Mouse (Mus musculus): ENCODE results near the gene Zfp36.

The Zfp36 gene

DNA sequence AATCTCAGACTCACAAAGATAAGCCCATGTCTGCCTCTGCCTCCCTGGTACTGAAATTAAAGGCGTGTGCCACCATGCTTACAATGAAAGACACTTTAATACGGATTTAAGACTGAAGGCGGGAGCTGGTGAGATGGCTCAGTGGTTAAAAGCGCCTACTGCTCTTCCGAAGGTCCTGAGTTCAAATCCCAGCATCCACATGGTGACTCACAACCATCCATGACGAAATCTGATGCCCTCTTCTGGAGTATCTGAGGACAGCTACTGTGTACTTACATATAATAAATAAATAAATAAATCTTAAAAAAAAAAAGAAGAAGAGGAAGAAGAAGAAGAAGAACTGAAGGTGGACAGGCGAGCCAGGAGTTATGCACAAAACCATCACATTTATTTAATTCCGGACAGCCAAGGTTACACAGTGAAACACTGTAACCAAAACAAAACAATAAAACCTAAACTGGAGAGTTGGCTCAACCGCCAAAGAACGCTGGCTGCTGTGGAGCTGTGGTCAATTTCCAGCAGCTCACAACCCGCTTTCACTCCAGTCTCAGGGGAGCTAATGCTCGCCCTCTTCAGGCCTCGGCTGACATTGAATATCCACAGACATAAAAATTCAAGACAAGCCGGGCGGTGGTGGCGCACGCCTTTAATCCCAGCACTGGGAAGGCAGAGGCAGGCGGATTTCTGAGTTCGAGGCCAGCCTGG is 40.7 kb downstream of the Zfp36 start:
- in situ Hi-C loops (cut with MboI; ENCODE audit: low sequenced_read_pairs): no loop called here

DNA sequence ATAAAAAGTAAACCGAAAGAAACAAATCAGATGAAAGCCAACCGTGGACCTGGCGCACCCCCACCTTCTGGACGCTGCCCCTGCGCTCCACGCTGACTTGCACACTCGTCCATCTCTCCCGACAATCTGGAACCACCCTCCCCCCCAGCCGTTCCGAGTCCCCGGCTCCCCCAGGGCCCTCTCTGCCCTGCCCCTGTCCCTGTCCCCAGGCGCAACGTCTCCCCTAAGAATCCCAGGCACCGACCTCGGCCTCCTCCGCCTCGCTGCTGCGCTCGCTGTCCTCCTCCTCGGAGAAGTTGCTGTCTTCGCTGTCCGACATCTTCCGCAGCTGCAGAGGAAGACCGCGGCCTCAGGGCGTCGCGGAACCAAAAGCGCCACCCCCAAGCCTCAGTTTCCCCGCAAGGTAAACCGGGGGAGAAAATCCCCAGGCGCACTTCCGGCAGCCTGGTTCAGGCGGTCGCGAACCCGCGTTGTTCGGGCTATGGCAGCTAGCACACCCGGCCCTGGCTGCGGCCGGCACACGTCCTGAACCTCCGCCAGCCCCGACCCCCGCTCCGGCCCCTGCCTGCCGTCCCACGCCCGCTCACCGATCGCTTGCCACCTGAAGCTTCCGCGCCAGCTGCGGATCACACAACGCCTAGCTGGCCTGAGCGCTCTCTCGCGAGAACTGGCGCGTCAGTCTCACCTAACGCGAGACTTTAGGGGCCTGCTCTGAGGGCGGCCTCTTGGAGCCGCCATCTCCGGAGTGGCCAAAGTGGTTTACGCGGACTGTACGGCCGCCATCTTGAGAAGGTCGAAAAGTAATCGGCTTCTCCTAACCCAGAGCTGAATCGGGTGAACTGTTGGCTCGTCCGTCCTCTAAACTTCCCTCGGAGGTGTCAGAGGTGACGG is 41.7 kb downstream of the Zfp36 start, which contains the start of gene Supt5:
Supt5 (minus strand) TSS at position 639 of the 891 bp plus-strand sequence.
- in situ Hi-C loops (cut with MboI; ENCODE audit: low sequenced_read_pairs): no loop called here

DNA sequence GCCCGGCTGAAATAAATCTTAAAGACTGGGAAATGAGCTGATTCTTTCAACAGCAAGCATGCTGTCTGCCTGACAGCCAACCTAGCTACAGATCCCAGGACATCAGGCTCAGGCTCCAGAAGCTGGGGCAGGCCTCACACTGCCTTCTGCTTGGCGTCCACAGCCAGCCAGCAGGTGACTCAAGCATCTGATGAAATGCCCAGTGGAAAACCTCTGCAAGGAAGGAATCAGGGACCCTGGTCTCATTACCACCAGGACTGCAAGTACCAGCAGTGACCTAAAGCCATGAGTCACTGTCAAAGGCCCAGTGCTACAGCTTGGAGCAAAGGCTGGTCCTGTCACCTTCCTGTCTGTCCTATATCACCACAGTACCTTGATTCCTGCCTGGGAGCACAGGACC is 44.6 kb downstream of the Zfp36 start:
- in situ Hi-C loops (cut with MboI; ENCODE audit: low sequenced_read_pairs): no loop called here

- in situ Hi-C loops (cut with MboI; ENCODE audit: low sequenced_read_pairs): no loop called here
These were observed 45.5 kb downstream of the Zfp36 start for GRCm38 (mm10) chr7:28334534-28334933.

DNA sequence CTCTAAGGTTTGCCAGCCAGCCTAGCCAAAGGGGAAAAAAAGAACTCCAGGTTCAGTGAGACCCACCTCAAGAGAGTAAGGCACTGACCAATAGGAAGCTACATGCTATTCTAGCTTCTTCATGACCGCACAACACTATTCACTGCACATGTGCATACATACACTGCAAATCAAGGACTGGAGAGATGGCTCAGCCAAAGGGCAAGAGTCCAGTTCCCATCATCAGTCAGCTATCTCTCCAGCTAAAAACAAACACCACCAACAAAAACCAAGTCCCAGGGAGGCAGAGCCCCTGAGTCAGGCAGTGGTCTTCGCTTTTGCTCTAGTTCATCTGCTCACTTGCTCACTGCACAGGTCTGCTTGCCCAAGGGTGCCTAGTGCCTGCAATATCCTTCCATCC is 51.8 kb downstream of the Zfp36 start:
- in situ Hi-C loops (cut with MboI; ENCODE audit: low sequenced_read_pairs): no loop called here
